Mouse (Mus musculus) adrenal gland, adult (tissue): Measurements from ENCODE around the gene Tmub1.
"Not testable (repeated sequence)": the region's sequence is repeated elsewhere in the genome, so short reads cannot be mapped to it uniquely, and the experiment has no call there.

Source experiments
- DNase-seq, 2 experiments: peaks; one replicate each; pipeline ENCODE4 v3.0.0; 2022 to 2023; ENCODE audit warnings: low spot score in 1 of 2; ENCODE audit not compliant: inconsistent age in 2 of 2

Tmub1 gene

DNA sequence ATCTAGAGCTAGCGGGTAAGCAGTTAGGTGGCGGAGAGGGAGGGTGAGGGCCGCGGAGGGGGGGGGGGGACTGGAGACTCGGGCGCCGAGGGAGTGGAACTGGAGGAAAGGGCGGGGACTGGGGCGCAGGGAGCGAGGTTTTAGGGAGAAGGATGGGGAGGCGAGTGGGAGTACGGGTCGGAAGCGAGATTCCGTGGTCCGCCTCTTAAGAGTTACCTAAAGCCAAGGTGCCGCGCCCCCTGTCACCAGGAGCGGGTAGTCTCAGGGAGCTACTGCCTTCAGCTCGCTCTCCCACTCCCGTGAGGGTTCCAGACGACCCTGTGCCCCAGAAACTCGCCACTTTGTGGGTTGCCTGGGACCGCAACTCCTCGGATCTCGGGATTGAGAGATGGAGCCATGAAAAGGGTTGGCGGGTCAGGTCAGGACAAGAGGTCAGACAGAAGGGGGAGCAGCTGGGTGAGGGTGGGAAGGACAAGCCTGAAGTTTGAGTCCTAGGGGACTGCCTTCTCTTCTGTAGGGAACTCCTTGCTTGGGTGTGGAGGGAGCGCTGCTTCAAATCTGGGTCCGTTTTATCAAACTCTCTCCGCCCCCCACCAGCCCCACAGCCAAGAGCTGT, 22.1 kb downstream of the Tmub1 start:
- DNase-seq = peak in 1 of 2 experiments; percentile 70

DNA sequence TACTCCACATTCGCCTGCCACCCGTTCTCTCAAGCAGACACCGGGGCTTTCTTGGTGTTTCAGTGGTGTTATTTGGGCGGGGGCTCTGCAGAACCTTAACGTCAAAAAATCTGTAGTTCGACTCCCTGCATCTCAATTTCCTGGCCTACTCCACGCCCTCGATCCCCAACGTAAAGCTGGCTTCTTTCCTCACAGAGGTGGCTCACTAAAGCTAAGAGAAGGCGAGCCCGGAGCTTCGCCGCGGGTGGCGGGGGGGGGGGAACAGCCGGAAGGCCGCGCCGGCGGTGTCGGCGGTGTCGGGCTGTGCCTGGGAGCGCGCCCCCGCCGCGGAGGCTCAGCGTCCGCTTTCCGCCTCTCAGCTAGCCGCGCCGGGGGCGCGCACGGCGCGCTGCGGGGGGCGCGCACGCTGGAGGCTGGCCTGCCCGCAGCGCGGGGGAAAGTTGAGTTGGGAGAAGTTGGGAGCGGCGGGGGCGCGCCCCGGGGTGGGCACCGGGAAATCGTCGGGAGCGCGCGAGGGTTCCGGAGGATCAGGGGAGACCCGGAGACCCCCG, 22.7 kb downstream of the Tmub1 start:
- DNase-seq = peak; percentile 89 to 95

DNA sequence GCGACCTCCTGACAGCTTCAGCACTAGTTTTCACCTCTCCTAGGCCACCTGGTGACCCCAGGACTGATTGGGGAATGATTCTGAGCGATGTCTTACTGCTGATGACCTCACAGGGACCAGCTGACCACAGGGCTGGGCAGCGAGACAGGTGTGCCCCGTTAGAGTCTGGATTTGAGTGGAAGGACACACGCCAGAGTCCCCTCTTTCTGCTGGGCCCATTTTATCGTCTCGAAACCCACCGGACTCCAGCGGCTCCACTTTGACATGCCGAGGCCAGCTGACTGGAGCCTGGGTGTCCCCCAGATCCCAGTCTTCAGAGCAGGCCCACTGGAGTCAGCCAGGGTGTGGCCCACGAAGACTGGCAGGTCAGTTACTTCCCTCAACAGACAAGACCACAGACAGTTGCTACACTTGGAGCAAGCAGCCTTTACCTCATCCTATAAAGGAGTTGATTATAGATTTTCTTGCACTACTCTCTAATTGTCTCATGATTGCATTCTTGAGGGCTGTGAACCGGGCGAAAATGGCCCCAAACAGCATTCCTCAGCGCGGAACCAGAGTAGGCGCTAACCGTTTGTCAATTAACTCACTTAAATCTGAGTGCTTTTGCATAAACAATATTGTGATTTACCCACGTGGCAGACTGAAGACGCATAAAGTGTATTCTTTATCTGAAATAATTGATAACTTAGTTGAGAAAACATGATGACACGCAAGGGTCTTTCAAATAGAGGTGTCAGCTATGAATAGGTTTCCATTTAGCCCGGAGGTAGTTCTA, 23.5 kb downstream of the Tmub1 start:
- no peak for DNase-seq

DNA sequence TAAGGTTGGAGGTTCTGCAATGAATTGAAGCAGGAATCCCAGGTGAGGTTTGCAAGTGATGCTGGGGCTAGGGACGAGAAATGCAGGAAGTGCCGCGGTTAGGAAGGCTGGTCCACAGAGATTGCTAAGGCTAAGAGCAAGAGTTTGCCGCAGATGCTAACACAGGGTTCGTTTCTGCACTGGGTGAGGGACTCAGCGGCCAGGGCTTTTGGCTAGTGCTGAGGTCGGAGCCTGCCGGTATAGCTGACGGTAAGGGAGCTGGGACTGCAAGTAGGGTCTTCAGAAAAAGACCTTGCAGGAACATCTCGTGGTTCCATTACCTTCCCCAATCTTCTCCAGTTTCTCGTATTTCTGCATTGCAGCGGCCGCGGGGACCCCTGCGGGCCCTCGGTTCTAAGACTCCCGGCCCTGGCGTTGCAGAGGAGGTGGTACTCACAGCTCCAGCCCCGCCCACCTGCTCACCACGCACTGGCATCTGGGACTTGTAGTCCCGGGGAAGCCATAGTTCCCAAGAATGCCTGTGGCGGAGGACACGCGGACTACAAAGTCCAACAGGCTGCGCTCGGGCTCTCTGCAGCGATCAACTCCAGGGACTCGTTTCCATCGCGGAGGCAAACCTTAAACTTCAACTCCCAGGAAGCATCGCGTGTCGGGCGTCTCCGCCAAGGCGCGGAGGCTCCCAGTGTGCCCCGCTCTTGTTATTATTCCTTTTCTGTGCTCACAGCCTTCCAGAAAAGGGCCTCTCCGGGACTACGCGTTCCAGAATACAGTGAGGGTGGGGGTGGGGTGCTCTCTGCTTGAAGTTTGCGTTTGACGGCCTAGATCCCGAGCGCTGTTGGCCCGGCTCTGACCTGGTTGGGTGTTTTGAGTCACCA, 24.3 kb downstream of the Tmub1 start, which contains the start of the genes Cdk5 and Slc4a2:
Cdk5 (minus strand) TSS at position 402 of the 875 bp plus-strand sequence.
Slc4a2 (plus strand) TSS at position 709 of the 875 bp plus-strand sequence.
- peak; percentile 99 for DNase-seq

DNA sequence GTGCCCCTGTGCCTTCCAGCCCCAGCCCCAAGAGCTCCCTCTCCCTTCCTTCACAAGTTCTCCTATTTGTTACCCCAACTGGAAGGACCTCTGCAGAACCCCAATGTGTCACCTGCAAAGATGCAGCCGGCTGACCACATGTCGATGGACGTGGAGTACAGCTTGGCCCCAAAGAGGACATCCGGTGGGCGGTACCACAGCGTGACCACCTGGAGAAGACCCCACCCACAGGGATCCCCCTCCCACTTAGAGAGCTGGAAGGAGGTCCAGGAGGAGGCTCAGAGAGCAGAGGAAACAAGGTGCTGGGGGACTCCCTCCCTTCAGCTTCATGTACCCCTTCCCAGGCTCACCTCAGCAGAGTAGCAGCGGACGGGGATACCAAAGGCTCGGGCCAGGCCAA, 27.3 kb downstream of the Tmub1 start:
- no peak for DNase-seq

DNA sequence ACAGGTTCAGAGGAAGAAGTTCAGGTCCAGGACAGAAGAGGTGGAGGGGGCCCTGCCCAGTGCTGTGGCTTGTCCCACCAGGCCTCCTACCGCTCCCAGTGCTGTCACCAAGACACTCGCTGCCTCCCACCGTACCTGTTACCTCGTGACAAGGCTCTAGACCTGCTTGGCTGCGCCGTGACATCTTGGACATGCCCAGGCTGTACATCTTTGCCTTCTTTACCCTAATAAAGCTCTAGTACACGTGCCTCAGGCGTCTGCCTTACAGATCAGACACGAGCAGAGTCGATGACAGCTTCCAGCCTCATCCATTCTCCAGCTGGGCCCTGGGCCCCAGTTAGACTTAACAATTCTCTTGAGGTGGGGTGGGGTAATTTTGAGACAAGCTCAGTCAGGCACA, 30.1 kb downstream of the Tmub1 start:
- no peak for DNase-seq

DNA sequence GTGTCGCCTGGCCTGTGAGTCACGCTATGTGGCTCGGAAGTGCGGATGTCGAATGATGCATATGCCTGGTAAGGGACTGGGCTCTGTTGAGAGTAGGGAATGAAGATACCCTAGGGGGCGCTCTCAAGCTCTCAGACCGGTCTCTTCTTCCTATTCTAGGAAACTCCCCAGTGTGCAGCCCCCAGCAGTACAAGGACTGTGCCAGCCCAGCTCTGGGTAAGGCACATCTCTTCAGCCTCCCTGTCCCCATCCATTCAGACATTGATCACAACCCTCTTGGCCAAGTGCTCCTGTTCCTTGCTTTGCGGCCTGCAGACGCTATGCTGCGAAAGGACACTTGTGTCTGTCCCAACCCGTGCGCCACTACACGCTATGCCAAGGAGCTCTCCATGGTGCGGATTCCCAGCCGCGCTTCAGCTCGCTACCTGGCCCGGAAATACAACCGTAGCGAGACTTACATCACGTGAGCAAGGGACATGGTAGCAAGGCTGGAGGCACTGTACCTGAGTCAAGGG, 31.4 kb downstream of the Tmub1 start:
- DNase-seq = peak; percentile 68 to 93

DNA sequence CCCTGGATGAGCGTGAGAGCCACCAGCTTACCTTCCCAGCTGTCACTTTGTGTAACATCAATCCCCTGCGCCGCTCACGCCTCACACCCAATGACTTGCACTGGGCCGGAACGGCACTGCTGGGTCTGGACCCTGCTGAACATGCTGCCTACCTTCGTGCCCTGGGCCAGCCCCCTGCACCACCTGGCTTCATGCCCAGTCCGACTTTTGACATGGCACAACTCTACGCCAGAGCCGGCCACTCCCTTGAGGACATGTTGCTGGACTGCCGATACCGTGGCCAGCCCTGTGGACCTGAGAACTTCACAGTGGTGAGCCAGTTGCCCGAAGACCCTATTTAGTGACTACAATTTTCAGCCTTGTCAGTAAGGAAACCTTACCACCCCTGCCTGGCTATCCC, 33.7 kb downstream of the Tmub1 start:
- DNase-seq = no peak

DNA sequence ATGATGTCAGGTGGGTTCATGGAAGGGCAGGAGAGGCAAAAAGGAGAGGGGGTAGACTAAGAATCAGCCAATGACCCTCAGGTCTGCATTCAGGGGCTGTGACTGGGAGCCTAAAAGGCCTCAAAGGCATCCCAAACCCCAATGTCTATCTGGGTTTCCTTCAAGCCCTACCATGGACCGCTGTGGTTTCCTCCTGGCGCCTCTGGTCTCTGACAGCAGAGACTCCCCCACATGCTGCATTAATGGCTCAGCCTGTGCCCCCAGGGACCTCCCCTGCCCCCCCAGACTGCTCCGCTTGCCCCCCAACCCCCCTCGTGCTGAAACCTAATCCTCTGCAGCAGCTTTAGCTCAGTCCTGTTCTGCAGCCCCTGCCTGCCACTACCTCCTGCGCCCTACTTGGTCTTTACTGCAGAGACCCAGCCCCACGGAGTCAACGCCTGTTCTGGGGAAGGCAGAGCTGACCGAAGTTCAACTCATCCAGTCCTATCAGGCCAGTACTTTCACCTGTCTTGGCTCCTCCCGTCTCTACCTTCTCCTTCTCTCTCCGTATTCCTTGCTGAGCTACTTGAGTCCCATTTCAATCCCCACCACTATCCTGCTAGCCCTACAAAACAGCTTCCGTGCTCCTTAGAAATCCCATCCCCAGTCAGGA, 34.5 kb downstream of the Tmub1 start, which contains the start of gene Asic3:
Asic3 (plus strand) TSS at position 351 of the 652 bp plus-strand sequence.
- DNase-seq = no peak

DNA sequence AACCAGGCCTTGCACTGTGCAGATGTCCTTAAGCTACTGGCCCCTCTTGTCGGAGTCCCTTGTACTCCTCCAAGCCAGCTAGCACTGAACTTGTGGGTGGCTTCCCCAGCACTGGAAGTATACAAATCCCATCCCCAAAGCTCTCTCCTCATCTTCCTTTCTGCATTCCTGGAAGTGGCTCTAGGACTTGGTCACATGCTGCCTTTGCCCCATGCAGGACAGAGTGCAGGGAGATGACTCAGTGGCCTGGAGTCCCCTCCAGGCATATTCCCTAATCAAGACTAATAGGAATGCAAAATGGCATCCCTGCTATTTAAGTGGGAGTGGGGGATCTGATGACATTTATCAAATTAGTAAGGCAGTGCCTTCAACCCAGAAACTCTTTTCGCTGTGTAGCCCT, 35.6 kb downstream of the Tmub1 start:
- no peak for DNase-seq

DNA sequence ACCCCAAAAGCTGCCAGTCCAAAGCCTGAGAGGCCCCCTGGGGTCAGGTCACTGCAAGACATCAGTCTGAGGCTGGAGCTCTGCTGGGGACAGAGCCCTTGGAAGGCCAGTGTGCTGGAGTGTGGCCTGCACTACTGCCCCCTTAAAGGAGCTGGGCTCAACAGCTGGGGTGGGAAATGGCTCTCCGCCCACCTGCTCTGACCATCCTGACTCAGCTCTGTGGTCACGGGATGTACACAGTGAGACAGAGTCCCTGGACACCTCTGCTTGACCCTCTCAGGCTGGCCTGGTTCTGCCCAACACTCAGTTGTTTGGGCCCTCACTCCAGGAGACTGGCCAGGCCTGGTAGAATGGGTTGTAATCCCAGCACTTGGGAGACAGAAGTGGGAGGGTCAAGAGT, 38.2 kb downstream of the Tmub1 start:
- DNase-seq = no peak

DNA sequence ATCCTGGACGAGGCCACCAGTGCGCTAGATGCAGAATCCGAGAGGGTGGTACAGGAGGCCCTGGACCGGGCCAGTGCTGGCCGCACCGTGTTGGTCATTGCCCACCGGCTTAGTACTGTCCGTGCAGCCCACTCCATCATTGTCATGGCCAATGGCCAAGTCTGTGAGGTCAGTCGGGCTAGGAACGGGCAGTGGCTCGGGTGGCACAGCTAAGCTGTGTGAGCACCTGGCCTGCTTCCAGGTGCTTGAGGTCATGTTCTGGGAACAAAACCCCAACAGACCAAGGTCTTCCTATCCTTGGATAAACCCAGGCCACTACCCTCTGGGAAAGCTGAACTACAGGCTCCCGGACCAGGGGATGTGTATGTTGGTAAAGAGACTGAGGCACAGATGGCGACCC, 39.0 kb downstream of the Tmub1 start:
- DNase-seq = peak; percentile 86 to 89

DNA sequence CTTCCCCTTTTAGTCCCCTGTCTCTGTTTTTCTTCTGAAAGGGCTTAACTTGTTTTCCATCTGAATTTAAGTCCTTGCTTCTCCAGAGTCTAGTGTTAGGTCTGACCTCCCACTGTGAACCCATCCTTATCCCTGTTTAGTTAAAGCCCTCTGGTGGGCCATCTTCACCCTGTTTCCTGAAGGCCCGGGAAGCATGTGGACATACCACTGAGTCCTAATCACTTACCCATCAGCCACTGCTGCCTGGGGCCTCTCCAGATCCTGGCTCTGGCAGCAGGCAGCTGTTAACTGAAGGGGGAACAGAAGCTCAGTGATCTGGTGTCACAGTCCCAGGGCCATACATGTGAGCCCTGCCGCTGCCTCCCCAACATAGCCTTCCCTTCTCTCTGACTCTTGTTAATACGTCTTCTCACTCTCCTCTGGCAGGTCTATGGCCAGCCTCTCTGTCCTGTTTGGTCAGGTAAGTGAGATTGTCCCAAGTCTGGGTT, 42.2 kb downstream of the Tmub1 start:
- DNase-seq = no peak

DNA sequence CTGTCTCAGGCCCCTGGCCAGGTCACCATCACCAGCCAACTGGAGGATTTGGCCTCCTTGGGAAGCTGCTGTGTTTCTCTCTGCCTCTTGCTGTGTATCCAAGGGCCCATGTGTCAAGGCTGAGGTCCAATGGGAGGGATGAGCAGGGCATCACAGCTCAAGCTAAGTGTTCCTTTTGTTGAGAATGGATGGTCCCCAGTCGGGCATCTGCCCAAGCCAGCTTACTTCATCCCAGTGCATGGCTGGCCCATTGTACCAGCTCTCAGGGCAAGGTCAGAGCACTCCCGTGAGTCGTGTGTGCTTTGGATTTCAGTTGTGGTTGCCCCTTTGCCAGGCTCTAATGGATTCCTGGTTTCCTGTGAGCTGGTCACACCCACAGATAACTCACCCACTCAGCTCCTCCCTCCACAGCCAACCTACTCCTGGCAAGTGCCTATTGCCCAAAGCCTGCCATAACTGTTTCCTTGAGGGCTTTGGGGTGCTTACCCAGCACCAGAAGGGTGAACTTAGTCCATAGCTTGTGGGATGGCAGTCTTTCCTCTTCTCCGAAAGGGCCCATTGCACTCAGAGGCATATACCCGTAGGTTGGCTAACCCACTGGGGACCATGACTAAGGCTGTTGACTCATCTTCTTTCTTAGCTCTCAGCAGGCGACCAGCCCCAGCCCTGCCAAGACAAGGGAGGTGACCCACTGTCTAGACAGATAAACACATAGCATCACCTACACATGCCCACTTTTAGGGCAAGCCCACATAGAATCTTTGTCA, 42.9 kb downstream of the Tmub1 start:
- DNase-seq = peak in 1 of 2 experiments; percentile 72

DNA sequence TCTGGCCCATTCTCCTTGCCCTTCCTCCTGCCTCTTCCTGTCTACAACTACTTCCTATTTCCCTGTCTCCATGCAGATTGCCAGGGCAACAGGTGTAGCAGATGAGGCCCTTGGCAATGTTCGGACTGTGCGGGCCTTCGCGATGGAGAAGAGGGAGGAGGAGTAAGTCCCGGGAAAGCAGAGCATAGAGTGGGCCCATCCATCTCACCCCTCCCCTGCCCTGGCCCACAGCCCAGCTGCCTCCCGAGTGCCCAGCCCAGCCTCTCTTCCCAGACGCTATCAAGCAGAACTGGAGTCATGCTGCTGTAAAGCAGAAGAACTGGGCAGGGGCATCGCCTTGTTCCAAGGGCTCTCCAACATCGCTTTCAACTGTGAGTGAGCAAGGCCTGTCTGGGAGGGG, 45.7 kb downstream of the Tmub1 start:
- no peak for DNase-seq

DNA sequence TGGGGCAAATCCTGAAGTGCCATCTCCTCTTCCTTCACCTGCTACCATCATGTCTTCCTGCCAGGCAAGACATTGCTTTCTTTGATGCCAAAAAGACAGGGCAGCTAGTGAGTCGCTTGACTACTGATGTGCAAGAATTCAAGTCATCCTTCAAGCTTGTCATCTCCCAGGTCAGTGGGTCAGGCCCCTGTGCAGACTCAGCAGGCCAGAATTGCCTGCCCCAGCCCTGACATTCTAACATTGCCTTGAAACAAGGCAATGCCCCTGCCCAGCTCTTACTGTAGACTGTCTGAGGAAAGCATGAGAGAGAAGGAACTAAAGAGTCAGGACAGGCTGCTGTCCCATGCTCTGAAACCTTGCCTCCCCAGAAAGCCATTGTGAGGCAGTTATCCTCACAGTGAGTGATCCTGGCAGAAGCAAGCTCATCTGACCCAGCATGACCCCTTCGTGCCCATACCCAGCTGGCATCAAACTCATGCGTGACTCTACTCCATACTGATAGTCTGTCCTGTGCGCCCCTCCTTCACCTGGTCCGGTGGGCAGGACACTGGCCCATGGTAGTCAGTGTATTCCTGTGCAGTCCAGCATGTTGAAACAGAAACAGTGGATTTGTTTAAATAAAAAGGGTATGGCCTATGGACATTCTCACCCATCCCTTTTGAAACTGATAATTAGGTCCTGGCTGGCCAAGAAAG, 46.6 kb downstream of the Tmub1 start:
- peak in 1 of 2 experiments; percentile 72 for DNase-seq

DNA sequence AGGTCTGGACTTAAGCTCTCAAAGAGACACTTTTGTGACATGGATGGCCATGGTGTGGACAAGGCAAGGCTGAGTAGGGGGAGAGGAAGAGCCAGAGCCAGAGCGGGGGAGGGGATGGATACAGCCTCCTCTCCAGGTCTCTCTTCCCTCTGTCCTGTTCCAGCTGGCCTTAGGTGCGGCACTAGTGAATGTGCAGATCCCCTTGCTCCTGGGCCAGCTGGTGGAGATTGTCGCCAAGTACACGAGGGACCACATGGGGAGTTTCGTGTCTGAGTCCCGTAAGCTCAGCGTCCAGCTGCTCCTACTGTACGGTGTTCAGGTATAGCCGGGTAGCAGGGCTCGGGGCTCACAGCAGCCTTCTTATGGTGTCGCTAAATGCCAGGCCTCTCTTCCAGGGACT, 47.3 kb downstream of the Tmub1 start:
- no peak for DNase-seq

DNA sequence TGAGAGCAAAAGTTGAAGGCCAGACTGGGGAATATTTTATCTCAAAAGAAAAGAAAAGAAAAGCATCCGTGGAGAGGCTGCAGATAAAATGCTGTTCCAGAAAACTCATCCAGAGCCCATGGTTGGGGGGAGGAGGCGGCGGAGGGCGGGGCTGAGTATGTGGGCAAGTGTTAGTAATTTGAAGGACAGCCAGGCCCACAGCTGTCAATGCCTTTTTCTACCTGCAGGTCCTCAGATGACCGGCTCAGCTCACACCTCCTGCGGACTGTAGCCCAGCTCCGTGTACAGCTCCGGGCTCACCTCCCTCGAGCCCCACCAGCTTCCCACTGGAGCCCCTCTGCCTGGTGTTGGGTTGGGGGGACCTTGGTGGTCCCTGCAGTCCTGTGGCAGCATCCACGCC, 48.0 kb downstream of the Tmub1 start:
- no peak for DNase-seq

DNA sequence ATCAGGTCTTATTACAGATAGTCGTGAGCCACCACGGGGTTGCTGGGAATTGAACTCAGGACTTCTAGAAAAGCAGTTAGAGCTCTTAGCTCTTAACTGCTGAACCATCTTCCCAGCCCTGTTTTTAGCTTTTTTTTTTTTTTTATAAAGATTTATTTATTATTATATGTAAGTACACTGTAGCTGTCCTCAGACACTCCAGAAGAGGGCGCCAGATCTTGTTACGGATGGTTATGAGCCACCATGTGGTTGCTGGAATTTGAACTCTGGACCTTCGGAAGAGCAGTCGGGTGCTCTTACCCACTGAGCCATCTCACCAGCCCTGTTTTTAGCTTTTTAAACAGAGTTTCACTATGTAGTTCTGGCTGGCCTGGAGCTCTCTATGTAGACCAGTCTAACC, 51.4 kb downstream of the Tmub1 start:
- not testable (repeated sequence) for DNase-seq
